Mouse (Mus musculus): ENCODE data around the gene Ppp2r5e. TPM values are rescaled to one million over a fixed set of nuclear protein-coding genes. Genes with fewer than 3 reads are reported as not detected.
"Not testable (repeated sequence)": the region's sequence is repeated elsewhere in the genome, so short reads cannot be mapped to it uniquely, and the experiment has no call there.

Gene Ppp2r5e
- polyA plus RNA-seq, 1 experiment from 2014 or later, result 9.9 TPM

- peaks cover 15% of the 10 kb centered on the region for H3K4me1 ChIP-seq (replicated peaks; ENCODE audit: control insufficient read depth, insufficient read depth, low read length)
- H3K4me2 ChIP-seq (ENCODE audit: low read depth, low read length), result no peak overlapping the region
- WGBS, result 83% methylated on average over 6 of the region's 6 CpGs
- H3K9me3 ChIP-seq (ENCODE audit: control insufficient read depth, low read length), result no peaks in the 10 kb centered on the region
- H3K9ac ChIP-seq (ENCODE audit: low read length), result no peak overlapping the region
- ATAC-seq (ENCODE audit: low read depth), result no peak
- no peak overlapping the region for H3K4me3 ChIP-seq (ENCODE audit: low read length)
- H3K27me3 ChIP-seq (ENCODE audit: control insufficient read depth, insufficient read depth, low read depth, low read length), result no peaks in the 10 kb centered on the region
- no peak overlapping the region for H3K27ac ChIP-seq (ENCODE audit: low read length)
- H3K36me3 ChIP-seq (ENCODE audit: control insufficient read depth, insufficient read depth, low read length), result peaks cover 11% of the 10 kb centered on the region
Measured at GRCm38 (mm10) chr12:75453441-75453840, 142.6 kb downstream of the Ppp2r5e start.

- H3K27me3 ChIP-seq (ENCODE audit: control insufficient read depth, insufficient read depth, low read depth, low read length), result no peaks in the 10 kb centered on the region
- no peak overlapping the region for H3K4me2 ChIP-seq (ENCODE audit: low read depth, low read length)
- H3K4me1 ChIP-seq (replicated peaks; ENCODE audit: control insufficient read depth, insufficient read depth, low read length), result peaks cover 15% of the 10 kb centered on the region
- 82% methylated on average over 4 of the region's 4 CpGs for WGBS
- H3K4me3 ChIP-seq (ENCODE audit: low read length), result no peak overlapping the region
- no peak overlapping the region for H3K27ac ChIP-seq (ENCODE audit: low read length)
- no peak for ATAC-seq (ENCODE audit: low read depth)
- H3K36me3 ChIP-seq (ENCODE audit: control insufficient read depth, insufficient read depth, low read length), result peaks cover 11% of the 10 kb centered on the region
- H3K9me3 ChIP-seq (ENCODE audit: control insufficient read depth, low read length), result no peaks in the 10 kb centered on the region
- H3K9ac ChIP-seq (ENCODE audit: low read length), result no peak overlapping the region
Measured at GRCm38 (mm10) chr12:75453027-75453426, 143.0 kb downstream of the Ppp2r5e start.

GRCm38 (mm10) chr12:75450592-75450991, 145.5 kb downstream of the Ppp2r5e start:
- Histone ChIP-seq H3K4me2 (ENCODE audit: low read depth, low read length) (no peak overlapping the region), H3K4me3 (ENCODE audit: low read length) (no peak overlapping the region), H3K9me3 (ENCODE audit: control insufficient read depth, low read length) (no peaks in the 10 kb centered on the region), H3K36me3 (ENCODE audit: control insufficient read depth, insufficient read depth, low read length) (peaks cover 11% of the 10 kb centered on the region), H3K27ac (ENCODE audit: low read length) (no peak overlapping the region), H3K4me1 (replicated peaks; ENCODE audit: control insufficient read depth, insufficient read depth, low read length) (peaks cover 23% of the 10 kb centered on the region), H3K9ac (ENCODE audit: low read length) (no peak overlapping the region), H3K27me3 (ENCODE audit: control insufficient read depth, insufficient read depth, low read depth, low read length) (no peaks in the 10 kb centered on the region)
- no peak for ATAC-seq (ENCODE audit: low read depth)
- 85% methylated on average over 8 of the region's 8 CpGs for WGBS

GRCm38 (mm10) chr12:75450011-75450410, 146.0 kb downstream of the Ppp2r5e start:
- Histone ChIP-seq H3K9ac (ENCODE audit: low read length) (no peak overlapping the region), H3K4me2 (ENCODE audit: low read depth, low read length) (peak overlapping the region; percentile 1; the same call in 1 of the 2 replicates), H3K4me1 (replicated peaks; ENCODE audit: control insufficient read depth, insufficient read depth, low read length) (peaks cover 23% of the 10 kb centered on the region), H3K4me3 (ENCODE audit: low read length) (no peak overlapping the region), H3K9me3 (ENCODE audit: control insufficient read depth, low read length) (no peaks in the 10 kb centered on the region), H3K27me3 (ENCODE audit: control insufficient read depth, insufficient read depth, low read depth, low read length) (no peaks in the 10 kb centered on the region), H3K36me3 (ENCODE audit: control insufficient read depth, insufficient read depth, low read length) (peaks cover 11% of the 10 kb centered on the region), H3K27ac (ENCODE audit: low read length) (no peak overlapping the region; the same call in 1 of the 2 replicates)
- ATAC-seq (ENCODE audit: low read depth), result peak; percentile 80
- WGBS, result 34% methylated on average over 14 of the region's 14 CpGs

GRCm38 (mm10) chr12:75449475-75449966, 146.5 kb downstream of the Ppp2r5e start:
- Histone ChIP-seq H3K27ac (ENCODE audit: low read length) (peak overlapping the region; percentile 16; the same call in 1 of the 2 replicates), H3K27me3 (ENCODE audit: control insufficient read depth, insufficient read depth, low read depth, low read length) (no peaks in the 10 kb centered on the region), H3K4me3 (ENCODE audit: low read length) (no peak overlapping the region), H3K9me3 (ENCODE audit: control insufficient read depth, low read length) (no peaks in the 10 kb centered on the region), H3K4me1 (replicated peaks; ENCODE audit: control insufficient read depth, insufficient read depth, low read length) (peaks cover 23% of the 10 kb centered on the region), H3K9ac (ENCODE audit: low read length) (no peak overlapping the region), H3K36me3 (ENCODE audit: control insufficient read depth, insufficient read depth, low read length) (peaks cover 11% of the 10 kb centered on the region), H3K4me2 (ENCODE audit: low read depth, low read length) (no peak overlapping the region)
- 38% methylated on average over 6 of the region's 6 CpGs for WGBS
- ATAC-seq (ENCODE audit: low read depth), result peak; percentile 51; the same call in 1 of the 2 replicates

- Histone ChIP-seq H3K4me3 (ENCODE audit: low read length) (no peak overlapping the region), H3K36me3 (ENCODE audit: control insufficient read depth, insufficient read depth, low read length) (peaks cover 11% of the 10 kb centered on the region), H3K27me3 (ENCODE audit: control insufficient read depth, insufficient read depth, low read depth, low read length) (no peaks in the 10 kb centered on the region), H3K4me2 (ENCODE audit: low read depth, low read length) (no peak overlapping the region), H3K9me3 (ENCODE audit: control insufficient read depth, low read length) (no peaks in the 10 kb centered on the region), H3K27ac (ENCODE audit: low read length) (peak overlapping the region; percentile 36; the same call in 1 of the 2 replicates), H3K4me1 (replicated peaks; ENCODE audit: control insufficient read depth, insufficient read depth, low read length) (peaks cover 28% of the 10 kb centered on the region), H3K9ac (ENCODE audit: low read length) (no peak overlapping the region)
- ATAC-seq (ENCODE audit: low read depth), result no peak
- WGBS, result 64% methylated on average over 5 of the region's 5 CpGs
Measured at GRCm38 (mm10) chr12:75448921-75449320, 147.1 kb downstream of the Ppp2r5e start.

- 59% methylated on average over 7 of the region's 7 CpGs for WGBS
- Histone ChIP-seq H3K9ac (ENCODE audit: low read length) (no peak overlapping the region), H3K27ac (ENCODE audit: low read length) (no peak overlapping the region), H3K27me3 (ENCODE audit: control insufficient read depth, insufficient read depth, low read depth, low read length) (no peaks in the 10 kb centered on the region), H3K9me3 (ENCODE audit: control insufficient read depth, low read length) (no peaks in the 10 kb centered on the region), H3K4me1 (replicated peaks; ENCODE audit: control insufficient read depth, insufficient read depth, low read length) (peaks cover 28% of the 10 kb centered on the region), H3K36me3 (ENCODE audit: control insufficient read depth, insufficient read depth, low read length) (peaks cover 2% of the 10 kb centered on the region), H3K4me3 (ENCODE audit: low read length) (no peak overlapping the region), H3K4me2 (ENCODE audit: low read depth, low read length) (no peak overlapping the region)
- ATAC-seq (ENCODE audit: low read depth), result peak; percentile 59
Measured at GRCm38 (mm10) chr12:75446245-75446644, 149.8 kb downstream of the Ppp2r5e start.

- WGBS, result 81% methylated on average over 6 of the region's 6 CpGs
Measured at GRCm38 (mm10) chr12:75432400-75432799, 163.6 kb downstream of the Ppp2r5e start.

GRCm38 (mm10) chr12:75429685-75430396, 166.2 kb downstream of the Ppp2r5e start:
- no peaks in the 10 kb centered on the region for H3K27me3 ChIP-seq (ENCODE audit: control insufficient read depth, insufficient read depth, low read depth, low read length)
- H3K27ac ChIP-seq (ENCODE audit: low read length), result no peak overlapping the region
- H3K4me3 ChIP-seq (ENCODE audit: low read length), result no peak overlapping the region
- no peaks in the 10 kb centered on the region for H3K36me3 ChIP-seq (ENCODE audit: control insufficient read depth, insufficient read depth, low read length)
- H3K4me1 ChIP-seq (replicated peaks; ENCODE audit: control insufficient read depth, insufficient read depth, low read length), result no peaks in the 10 kb centered on the region
- no peak overlapping the region for H3K9ac ChIP-seq (ENCODE audit: low read length)
- no peak for ATAC-seq (ENCODE audit: low read depth)
- no peak overlapping the region for H3K4me2 ChIP-seq (ENCODE audit: low read depth, low read length)
- H3K9me3 ChIP-seq (ENCODE audit: control insufficient read depth, low read length), result no peaks in the 10 kb centered on the region
- 70% methylated on average over 1 of the region's 1 CpGs for WGBS

More at GRCm38 (mm10) chr12:75432400-75432799, 163.6 kb downstream of the Ppp2r5e start:
- not testable (repeated sequence) for ATAC-seq (ENCODE audit: low read depth); H3K27ac ChIP-seq (ENCODE audit: low read length); H3K4me1 ChIP-seq (replicated peaks; ENCODE audit: control insufficient read depth, insufficient read depth, low read length); H3K27me3 ChIP-seq (ENCODE audit: control insufficient read depth, insufficient read depth, low read depth, low read length); H3K9ac ChIP-seq (ENCODE audit: low read length); H3K9me3 ChIP-seq (ENCODE audit: control insufficient read depth, low read length); H3K4me3 ChIP-seq (ENCODE audit: low read length); H3K36me3 ChIP-seq (ENCODE audit: control insufficient read depth, insufficient read depth, low read length); H3K4me2 ChIP-seq (ENCODE audit: low read depth, low read length)

Data from lung, embryonic 16.5 days (tissue).